Mouse (Mus musculus) CD4-positive, CD25-positive, alpha-beta regulatory T cell, adult 4 months (primary cell): ENCODE measurements around the gene 4930486L24Rik. TPM values are rescaled to one million over a fixed set of nuclear protein-coding genes. Genes with fewer than 3 reads are reported as not detected.
A peak's percentile ranks its signal among the peaks of the same experiment; 100 is the strongest.
"Not testable (repeated sequence)": the region's sequence is repeated elsewhere in the genome, so short reads cannot be mapped to it uniquely, and the experiment has no call there.

Experiments
- ATAC-seq: one replicate; pipeline ENCODE4 v1.8.0; 2017
- polyA plus RNA-seq, 2 experiments: library from polyadenylated mRNA; unstranded; fragments of 100-300 nt; shearing (Covaris generic); gene quantifications; one replicate each; pipeline ENCODE4 v1.2.1; 2017

The 4930486L24Rik gene
- 1 to 10 TPM; 1.2 to 1.6 TPM for polyA plus RNA-seq

- ATAC-seq = no peak
Measured at GRCm38 (mm10) chr13:60864281-60864680, at the start of gene 4930486L24Rik. 4930486L24Rik (minus strand) TSS chr13:60864475.

- ATAC-seq = not testable (repeated sequence)
Measured at GRCm38 (mm10) chr13:60904780-60905179, 40.5 kb upstream of the 4930486L24Rik start, which contains the start of gene Tpbpb. Tpbpb (minus strand) TSS chr13:60904880.

GRCm38 (mm10) chr13:60897328-60897727 is 33.1 kb upstream of the 4930486L24Rik start, which contains the start of gene Ctla2b:
Ctla2b (minus strand) TSS chr13:60897447.
- peak; percentile 94 for ATAC-seq

- ATAC-seq = not testable (repeated sequence)
Measured at GRCm38 (mm10) chr13:60896794-60897193, 32.5 kb upstream of the 4930486L24Rik start, which contains the start of gene Gm49392. Gm49392 (minus strand) TSS chr13:60896894.

GRCm38 (mm10) chr13:60895406-60896160 is 31.3 kb upstream of the 4930486L24Rik start:
- no peak for ATAC-seq

- ATAC-seq = no peak
Measured at GRCm38 (mm10) chr13:60892301-60892700, 28.0 kb upstream of the 4930486L24Rik start.

- peak; percentile 99 for ATAC-seq
Measured at GRCm38 (mm10) chr13:60848241-60849120, 15.8 kb downstream of the 4930486L24Rik start.

GRCm38 (mm10) chr13:60843153-60843552 is 21.1 kb downstream of the 4930486L24Rik start:
- no peak for ATAC-seq

- ATAC-seq = no peak
Measured at GRCm38 (mm10) chr13:60842703-60843102, 21.6 kb downstream of the 4930486L24Rik start.

GRCm38 (mm10) chr13:60839353-60839902 is 24.8 kb downstream of the 4930486L24Rik start:
- ATAC-seq = peak; percentile 75

GRCm38 (mm10) chr13:60826052-60826451 is 38.2 kb downstream of the 4930486L24Rik start:
- ATAC-seq = peak; percentile 87

GRCm38 (mm10) chr13:60820486-60821175 is 43.6 kb downstream of the 4930486L24Rik start:
- ATAC-seq = no peak

GRCm38 (mm10) chr13:60819469-60819868 is 44.8 kb downstream of the 4930486L24Rik start:
- ATAC-seq = no peak

- ATAC-seq = no peak
Measured at GRCm38 (mm10) chr13:60813722-60814121, 50.6 kb downstream of the 4930486L24Rik start.

- ATAC-seq = no peak
Measured at GRCm38 (mm10) chr13:60812768-60813167, 51.5 kb downstream of the 4930486L24Rik start.

- ATAC-seq = no peak
Measured at GRCm38 (mm10) chr13:60809690-60810089, 54.6 kb downstream of the 4930486L24Rik start.

GRCm38 (mm10) chr13:60802749-60803148 is 61.5 kb downstream of the 4930486L24Rik start, which contains the start of gene Ctsll3:
Ctsll3 (minus strand) TSS chr13:60802849.
- ATAC-seq = no peak

Other genes starting within 250 kb of the 4930486L24Rik start
- not detected for gene BC051665, start 78.1 kb downstream of the 4930486L24Rik start, polyA plus RNA-seq
- not detected for gene Ctsll3, start 61.6 kb downstream of the 4930486L24Rik start, polyA plus RNA-seq
- gene Gm49392, start 32.4 kb upstream of the 4930486L24Rik start, polyA plus RNA-seq = not detected
- gene Ctla2b, start 33.0 kb upstream of the 4930486L24Rik start, polyA plus RNA-seq = 1 to 10 TPM; 7.5 to 8.0 TPM
- not detected for gene Tpbpb, start 40.4 kb upstream of the 4930486L24Rik start, polyA plus RNA-seq
- not detected for gene Gm49393, start 71.1 kb upstream of the 4930486L24Rik start, polyA plus RNA-seq
- gene Gm49391, start 72.1 kb upstream of the 4930486L24Rik start, polyA plus RNA-seq = not detected
- gene Ctla2a, start 72.2 kb upstream of the 4930486L24Rik start, polyA plus RNA-seq = 10 to 100 TPM; 25.4 to 33.4 TPM
- not detected for gene Tpbpa, start 77.5 kb upstream of the 4930486L24Rik start, polyA plus RNA-seq
- not detected for gene Ctsj, start 141.5 kb upstream of the 4930486L24Rik start, polyA plus RNA-seq
- not detected for gene Ctsq, start 176.2 kb upstream of the 4930486L24Rik start, polyA plus RNA-seq